Mouse (Mus musculus) hindbrain, embryonic 10.5 days (tissue): ENCODE data around the gene Lpar4. TPM values are rescaled to one million over a fixed set of nuclear protein-coding genes. Genes with fewer than 3 reads are reported as not detected.

Experiments used
- DNase-seq: peaks from one replicate; pipeline ENCODE4 v3.0.0-alpha.2; 2017; ENCODE audit warnings: low spot score
- H3K27ac ChIP-seq: fragments of 300-500 bp; sonication (generic); 2 replicates; pipeline ENCODE4 v1.5.1; 2016; ENCODE audit warnings: mild to moderate bottlenecking, moderate library complexity
- H3K27me3 ChIP-seq: fragments of 300-500 bp; sonication (generic); 2 replicates; pipeline ENCODE4 v1.6.1; 2016; ENCODE audit warnings: mild to moderate bottlenecking; ENCODE audit not compliant: poor library complexity, insufficient read depth, severe bottlenecking
- H3K36me3 ChIP-seq: fragments of 300-500 bp; sonication (generic); 2 replicates; pipeline ENCODE4 v1.6.1; 2016; ENCODE audit warnings: mild to moderate bottlenecking, moderate library complexity
- H3K4me1 ChIP-seq: fragments of 300-500 bp; sonication (generic); replicated peaks from 2 replicates; pipeline ENCODE4 v1.6.1; 2016; ENCODE audit warnings: mild to moderate bottlenecking
- H3K4me3 ChIP-seq: fragments of 300-500 bp; sonication (generic); 2 replicates; pipeline ENCODE4 v1.5.1; 2016; ENCODE audit warnings: mild to moderate bottlenecking, moderate library complexity
- H3K9me3 ChIP-seq: fragments of 300-500 bp; sonication (generic); 2 replicates; pipeline ENCODE4 v1.6.1; 2016; ENCODE audit warnings: mild to moderate bottlenecking, moderate library complexity
- WGBS: fragments of 180-500 bp; shearing (Covaris S2); methylation state at CpG from one replicate; pipeline ENCODE4 v1.1.7; 2016; 5-methylcytosine and 5-hydroxymethylcytosine counted together
- polyA plus RNA-seq: library from polyadenylated mRNA; unstranded; fragments of >200 nt; fragmentation: Nextera tagmentation; extraction: Ambion mirVana; gene quantifications from 2 replicates; pipeline ENCODE4 v1.2.1, GENCODE M21; 2016

Gene Lpar4
- polyA plus RNA-seq = 10.6 and 12.7 TPM in 2 replicates

- no peaks in the 10 kb centered on the region for H3K4me1 ChIP-seq
- WGBS = 20% methylated on average over 11 of the region's 11 CpGs
- peak; percentile 68 for DNase-seq
- H3K9me3 ChIP-seq = no peaks in the 10 kb centered on the region
- no peaks in the 10 kb centered on the region for H3K36me3 ChIP-seq
- peaks cover 12% of the 10 kb centered on the region; the same call in 1 of the 2 replicates for H3K27me3 ChIP-seq
- H3K4me3 ChIP-seq = peak within 1 kb of the TSS; percentile 50
- H3K27ac ChIP-seq = peak within 1 kb of the TSS; percentile 85
These were observed at the start of gene Lpar4 for GRCm38 (mm10) chrX:106920175-106920827. Gene Lpar4, plus strand, starts transcription at chrX:106920625.

GRCm38 (mm10) chrX:106871426-106871825 is 49.0 kb upstream of the Lpar4 start:
- no peaks in the 10 kb centered on the region for H3K9me3 ChIP-seq
- no peaks in the 10 kb centered on the region for H3K36me3 ChIP-seq
- no peak overlapping the region for H3K27ac ChIP-seq
- H3K4me3 ChIP-seq = no peak overlapping the region
- WGBS = 80% methylated on average over 3 of the region's 3 CpGs
- no peaks in the 10 kb centered on the region for H3K4me1 ChIP-seq
- H3K27me3 ChIP-seq = 0 out of 2 replicates have a peak, but pooled peaks cover 5% of the 10 kb centered on the region
- DNase-seq = no peak

DNA sequence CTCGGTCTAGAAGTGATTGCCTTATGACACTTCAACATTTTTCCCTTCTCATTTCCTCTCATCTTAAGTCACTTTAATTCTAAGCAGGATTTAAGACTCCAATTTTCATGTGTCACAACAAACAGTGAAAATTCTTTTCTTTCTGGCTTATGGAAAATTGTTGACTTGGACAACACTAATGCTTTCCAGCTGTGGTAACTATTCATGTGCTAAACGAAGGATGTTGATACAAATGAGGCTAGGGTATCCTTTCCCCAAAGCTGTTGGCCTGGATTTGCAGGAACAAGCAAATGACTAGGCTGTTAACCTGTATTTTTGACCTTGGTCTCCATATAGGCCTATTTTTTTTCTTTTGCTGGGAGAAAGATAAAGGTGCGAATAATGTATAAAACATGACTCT is 48.5 kb upstream of the Lpar4 start:
- Histone ChIP-seq H3K4me1 (no peaks in the 10 kb centered on the region), H3K27me3 (0 out of 2 replicates have a peak, but pooled peaks cover 5% of the 10 kb centered on the region), H3K9me3 (no peaks in the 10 kb centered on the region), H3K36me3 (no peaks in the 10 kb centered on the region), H3K4me3 (no peak overlapping the region), H3K27ac (no peak overlapping the region)
- DNase-seq = no peak
- WGBS = 42% methylated on average over 3 of the region's 3 CpGs

DNA sequence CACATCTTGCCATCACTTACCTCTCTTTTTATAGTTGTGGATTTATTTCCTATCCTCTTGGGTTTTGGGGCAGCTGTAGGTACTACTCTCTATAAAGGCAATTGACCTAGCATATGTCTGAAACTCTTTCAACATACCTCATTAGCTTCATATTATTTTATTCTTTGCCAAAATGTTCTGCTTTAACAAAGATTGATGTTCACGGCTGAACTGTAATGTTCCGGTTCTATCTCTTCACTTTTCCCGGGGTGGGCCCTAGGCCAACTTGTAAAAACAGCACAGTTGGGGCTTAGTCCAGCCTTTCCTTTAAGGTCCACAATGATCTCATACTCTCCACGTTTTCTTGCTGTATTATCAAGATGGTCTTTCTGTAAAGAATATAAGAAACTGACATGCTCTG is 48.1 kb upstream of the Lpar4 start:
- H3K27me3 ChIP-seq = 0 out of 2 replicates have a peak, but pooled peaks cover 5% of the 10 kb centered on the region
- WGBS = 62% methylated on average over 4 of the region's 4 CpGs
- no peaks in the 10 kb centered on the region for H3K4me1 ChIP-seq
- H3K36me3 ChIP-seq = no peaks in the 10 kb centered on the region
- H3K27ac ChIP-seq = no peak overlapping the region
- DNase-seq = no peak
- no peak overlapping the region for H3K4me3 ChIP-seq
- H3K9me3 ChIP-seq = no peaks in the 10 kb centered on the region

DNA sequence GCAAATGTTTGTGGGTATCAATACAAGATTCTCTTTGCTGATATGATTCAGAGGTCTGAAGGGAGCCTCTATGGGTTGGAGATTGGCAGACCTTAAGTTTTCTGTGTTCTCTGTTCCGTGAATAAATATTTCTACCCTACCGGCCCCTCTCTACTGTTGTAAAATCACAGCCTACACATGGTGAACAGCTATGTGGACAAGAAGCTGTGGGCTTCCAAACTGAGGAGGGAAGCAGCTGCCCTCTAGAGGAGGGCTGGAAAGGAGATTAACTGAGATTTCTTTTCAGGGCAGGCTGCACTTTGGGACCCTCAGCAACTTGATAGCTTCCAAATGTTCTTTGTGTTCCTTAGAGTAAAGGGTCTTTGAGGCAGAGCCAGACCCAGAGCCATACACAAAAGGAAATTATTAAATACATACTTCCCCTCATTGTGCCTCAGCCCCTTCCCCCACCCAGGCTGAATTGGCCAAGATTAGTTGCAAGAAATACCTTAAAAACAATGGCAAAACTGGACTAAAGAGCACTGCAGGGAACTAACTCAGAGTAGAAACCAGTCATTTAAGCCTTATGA is 22.6 kb upstream of the Lpar4 start:
- DNase-seq = no peak

GRCm38 (mm10) chrX:106920828-106921619 is 599 bp downstream of the Lpar4 start:
- H3K4me1 ChIP-seq = no peaks in the 10 kb centered on the region
- no peak for DNase-seq
- peaks cover 12% of the 10 kb centered on the region; the same call in 1 of the 2 replicates for H3K27me3 ChIP-seq
- peak overlapping the region; percentile 50 for H3K4me3 ChIP-seq
- peak overlapping the region; percentile 85 for H3K27ac ChIP-seq
- H3K36me3 ChIP-seq = no peaks in the 10 kb centered on the region
- no peaks in the 10 kb centered on the region for H3K9me3 ChIP-seq
- 17% methylated on average over 9 of the region's 9 CpGs for WGBS

More for the DNA sequence above, 22.6 kb upstream of the Lpar4 start:
- H3K4me3 ChIP-seq = no peak overlapping the region
- H3K4me1 ChIP-seq = no peaks in the 10 kb centered on the region
- no peaks in the 10 kb centered on the region for H3K9me3 ChIP-seq
- 65% methylated on average over 2 of the region's 2 CpGs for WGBS
- H3K27me3 ChIP-seq = peaks cover 9% of the 10 kb centered on the region; the same call in 1 of the 2 replicates
- no peaks in the 10 kb centered on the region for H3K36me3 ChIP-seq
- H3K27ac ChIP-seq = no peak overlapping the region

DNA sequence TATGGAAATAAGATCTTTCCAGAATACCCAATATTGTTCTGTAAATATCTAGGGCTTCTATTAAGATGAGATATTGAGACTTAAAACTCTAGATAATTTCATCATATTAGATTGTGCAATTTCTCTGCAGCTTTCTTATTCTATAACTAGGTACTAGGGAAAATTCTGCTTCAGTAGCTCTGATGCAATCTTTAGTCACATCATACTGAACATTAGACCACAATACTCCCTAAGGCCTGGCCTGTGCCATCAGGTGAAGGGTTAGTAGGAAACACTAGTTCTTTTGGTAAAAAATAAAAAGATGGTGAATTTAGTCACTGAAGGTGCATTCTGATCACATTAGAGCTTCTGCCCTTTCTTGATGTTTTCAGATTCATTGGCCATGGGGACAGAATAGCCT is 4.1 kb downstream of the Lpar4 start:
- no peak for DNase-seq
- Histone ChIP-seq H3K4me1 (no peaks in the 10 kb centered on the region), H3K27ac (no peak overlapping the region), H3K27me3 (peaks cover 9% of the 10 kb centered on the region; the same call in 1 of the 2 replicates), H3K36me3 (no peaks in the 10 kb centered on the region), H3K9me3 (no peaks in the 10 kb centered on the region), H3K4me3 (no peak overlapping the region)

DNA sequence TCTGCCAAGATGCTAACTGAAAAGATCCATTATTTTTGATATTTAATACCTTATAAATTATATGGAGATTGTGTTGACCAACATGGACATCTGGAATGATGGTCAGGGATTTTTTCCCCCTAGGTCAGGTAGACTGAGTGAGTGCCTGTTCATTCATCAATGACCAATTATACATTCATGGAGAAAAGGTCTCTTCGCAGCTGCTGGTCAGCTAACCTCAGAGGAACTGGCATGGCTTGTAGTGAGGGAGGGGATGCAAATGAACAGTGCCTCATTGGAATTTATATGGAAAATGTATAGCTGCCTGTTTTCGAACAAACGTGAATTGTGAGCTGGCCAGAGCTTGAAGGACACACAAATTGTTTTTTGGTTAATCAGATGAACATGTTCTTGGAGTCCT is 18.9 kb downstream of the Lpar4 start:
- Histone ChIP-seq H3K9me3 (no peaks in the 10 kb centered on the region), H3K27me3 (0 out of 2 replicates have a peak, but pooled peaks cover 5% of the 10 kb centered on the region)
- 84% methylated on average over 3 of the region's 3 CpGs for WGBS

GRCm38 (mm10) chrX:106950558-106950957 is 30.1 kb downstream of the Lpar4 start:
- no peaks in the 10 kb centered on the region for H3K9me3 ChIP-seq
- peaks cover 3% of the 10 kb centered on the region; the same call in 1 of the 2 replicates for H3K27me3 ChIP-seq
- H3K4me1 ChIP-seq = 0 out of 2 replicates have a peak, but pooled peaks cover 5% of the 10 kb centered on the region
- DNase-seq = peak; percentile 9
- no peaks in the 10 kb centered on the region for H3K36me3 ChIP-seq
- 33% methylated on average over 1 of the region's 1 CpGs for WGBS
- H3K4me3 ChIP-seq = no peak overlapping the region
- H3K27ac ChIP-seq = no peak overlapping the region

More for the DNA sequence above, 18.9 kb downstream of the Lpar4 start:
- H3K36me3 ChIP-seq = no peaks in the 10 kb centered on the region
- no peak for DNase-seq
- H3K4me1 ChIP-seq = no peaks in the 10 kb centered on the region
- no peak overlapping the region for H3K27ac ChIP-seq
- no peak overlapping the region for H3K4me3 ChIP-seq

DNA sequence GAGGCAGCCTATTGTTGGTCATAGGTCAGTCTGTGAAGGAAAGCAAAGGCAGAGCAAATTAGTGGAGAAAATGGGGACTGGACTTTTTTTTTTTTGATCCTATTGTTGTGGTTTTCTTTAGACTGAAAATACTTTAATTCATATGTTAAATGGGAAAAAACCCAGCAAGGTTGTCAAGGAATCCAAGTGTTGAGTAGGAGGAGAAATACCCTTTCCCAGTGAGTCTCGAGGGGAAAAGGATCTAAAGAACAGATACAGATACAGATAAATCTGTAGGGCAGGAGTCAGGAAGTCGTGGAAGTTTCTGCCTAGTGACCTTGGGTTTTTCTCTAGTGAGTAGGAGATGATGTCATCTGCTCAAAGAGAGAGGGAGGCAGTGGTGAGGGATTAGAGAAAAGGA is 30.6 kb downstream of the Lpar4 start:
- Histone ChIP-seq H3K36me3 (no peaks in the 10 kb centered on the region), H3K4me1 (0 out of 2 replicates have a peak, but pooled peaks cover 5% of the 10 kb centered on the region), H3K4me3 (no peak overlapping the region), H3K27me3 (peaks cover 3% of the 10 kb centered on the region; the same call in 1 of the 2 replicates), H3K9me3 (no peaks in the 10 kb centered on the region), H3K27ac (0 out of 2 replicates have a peak overlapping the region, but pooled peaks have one; percentile 5)
- WGBS = 24% methylated on average over 2 of the region's 2 CpGs
- DNase-seq = no peak

GRCm38 (mm10) chrX:106953840-106954239 is 33.4 kb downstream of the Lpar4 start:
- H3K27me3 ChIP-seq = peaks cover 3% of the 10 kb centered on the region; the same call in 1 of the 2 replicates
- WGBS = 77% methylated on average over 1 of the region's 1 CpGs

GRCm38 (mm10) chrX:106962233-106962632 is 41.8 kb downstream of the Lpar4 start:
- H3K27ac ChIP-seq = no peak overlapping the region
- no peaks in the 10 kb centered on the region for H3K9me3 ChIP-seq
- no peak overlapping the region for H3K4me3 ChIP-seq
- H3K27me3 ChIP-seq = no peaks in the 10 kb centered on the region
- DNase-seq = no peak
- no peaks in the 10 kb centered on the region for H3K4me1 ChIP-seq
- WGBS = 74% methylated on average over 2 of the region's 2 CpGs
- no peaks in the 10 kb centered on the region for H3K36me3 ChIP-seq

More at GRCm38 (mm10) chrX:106953840-106954239, 33.4 kb downstream of the Lpar4 start:
- DNase-seq = no peak
- Histone ChIP-seq H3K4me3 (no peak overlapping the region), H3K36me3 (no peaks in the 10 kb centered on the region), H3K9me3 (no peaks in the 10 kb centered on the region), H3K27ac (no peak overlapping the region), H3K4me1 (0 out of 2 replicates have a peak, but pooled peaks cover 5% of the 10 kb centered on the region)
